11 mouse cellular contexts compared by ENCODE assay signal in the genomic region with DNA sequence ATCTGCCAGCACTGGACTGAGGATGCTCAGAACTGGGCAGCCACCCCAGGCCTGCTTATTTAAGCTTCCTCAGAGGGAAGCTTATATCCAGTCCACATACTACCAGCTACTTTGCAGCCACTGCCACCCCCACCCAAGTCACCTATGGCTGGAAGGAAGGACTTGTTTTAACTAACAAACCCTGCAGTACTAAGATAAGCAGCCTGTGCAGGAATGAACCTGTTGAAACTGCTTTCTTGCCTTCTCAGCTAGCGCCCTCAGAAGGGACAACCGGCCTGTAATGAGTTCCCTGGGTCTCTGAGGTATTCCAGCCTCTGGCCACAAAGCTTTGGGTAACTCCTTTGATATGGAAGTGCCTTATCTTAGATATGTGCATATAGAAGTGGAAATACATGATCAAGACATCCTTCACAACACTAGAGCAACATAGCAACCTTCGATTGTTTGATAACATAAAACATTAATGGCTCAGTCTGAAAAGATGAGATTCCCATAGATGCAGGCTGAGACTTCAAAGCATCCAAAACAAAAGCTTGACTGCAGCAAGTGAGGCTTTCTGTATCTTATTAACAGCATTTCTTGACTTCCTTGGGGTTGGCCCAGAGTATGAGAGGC. TPM values are rescaled to one million over a fixed set of nuclear protein-coding genes. Genes with fewer than 3 reads are reported as not detected.
A peak's percentile ranks its signal among the peaks of the same experiment; 100 is the strongest.
DNase-seq lines count a peak whose midpoint lies in the region; ATAC-seq lines count a peak whose summit lies in the region.
"Had no signal": no experiment of that assay in that cellular context is flagged by ENCODE, and none has a peak within 500 bp of the region (broad histone marks: within the 10 kb centered on the region; RNA-seq: fewer than 3 reads in every experiment).

No protein-coding gene starts in this region.

- H3K27ac ChIP-seq in heart, embryonic 12.5 days (ENCODE audit: poor library complexity, severe bottlenecking), result 0 out of 2 replicates have a peak overlapping the region, but pooled peaks have one; percentile 1
- H3K27ac ChIP-seq in liver, embryonic 16.5 days (ENCODE audit: low read length), result 0 out of 2 replicates have a peak overlapping the region, but pooled peaks have one; percentile 12
- H3K27ac ChIP-seq in hindbrain, embryonic 10.5 days, result no peak overlapping the region

- ATAC-seq in heart, embryonic 12.5 days (ENCODE audit: insufficient number of reproducible peaks, low FRiP score), result peak; percentile 45; the same call in 1 of the 2 replicates
- ATAC-seq in activated CD4-positive, CD25-positive, alpha-beta regulatory T cell, adult 4 months, result peak; percentile 44
- peak; percentile 43; the same call in 1 of the 2 replicates for ATAC-seq in liver, embryonic 16.5 days (ENCODE audit: low read depth)
- ATAC-seq in monocyte, adult 5-6 weeks (replicated peaks; ENCODE audit: insufficient number of reproducible peaks, low FRiP score, low TSS enrichment, poor library complexity, severe bottlenecking), result no peak

- H3K9ac ChIP-seq in heart, embryonic 12.5 days, result peak overlapping the region; percentile 21; the same call in 1 of the 2 replicates
- no peak overlapping the region for H3K9ac ChIP-seq in liver, embryonic 16.5 days (ENCODE audit: low read depth, low read length)

- peaks cover 17% of the 10 kb centered on the region for H3K4me1 ChIP-seq in heart, embryonic 12.5 days (replicated peaks)
- peaks cover 11% of the 10 kb centered on the region for H3K4me1 ChIP-seq in liver, embryonic 16.5 days (ENCODE audit: control insufficient read depth, low read depth, low read length)
- peaks cover 10% of the 10 kb centered on the region for H3K4me1 ChIP-seq in hindbrain, embryonic 10.5 days (replicated peaks)

- H3K4me3 ChIP-seq in heart, embryonic 12.5 days, result no peak overlapping the region
- H3K4me3 ChIP-seq in liver, embryonic 16.5 days (ENCODE audit: low read depth, low read length), result no peak overlapping the region
- no peak overlapping the region for H3K4me3 ChIP-seq in hindbrain, embryonic 10.5 days

- DNase-seq in heart, adult 8-10 months (ENCODE audit: low spot score), result no peak
- DNase-seq in 416B (ENCODE audit: low read depth), result peak; percentile 87
- no peak for DNase-seq in hindbrain, embryonic 10.5 days (ENCODE audit: low spot score)
- DNase-seq in spleen, postnatal 14 days (ENCODE audit: low spot score in 2 of 2), result no peak
- DNase-seq: cerebellum, postnatal 25 days; heart, adult 18-20 months; left cerebral cortex, postnatal 4 days had no signal

- no peaks in the 10 kb centered on the region for H3K36me3 ChIP-seq in heart, embryonic 12.5 days
- no peaks in the 10 kb centered on the region for H3K36me3 ChIP-seq in liver, embryonic 16.5 days (ENCODE audit: control insufficient read depth, insufficient read depth)
- no peaks in the 10 kb centered on the region for H3K36me3 ChIP-seq in hindbrain, embryonic 10.5 days

- peak overlapping the region; percentile 22; the same call in 1 of the 2 replicates for H3K4me2 ChIP-seq in heart, embryonic 12.5 days
- H3K4me2 ChIP-seq in liver, embryonic 16.5 days (ENCODE audit: low read depth, low read length), result no peak overlapping the region

- H3K27me3 ChIP-seq in heart, embryonic 12.5 days (replicated peaks), result no peaks in the 10 kb centered on the region
- H3K27me3 ChIP-seq in liver, embryonic 16.5 days (ENCODE audit: control insufficient read depth, insufficient read depth, low read depth, low read length), result no peaks in the 10 kb centered on the region
- H3K27me3 ChIP-seq in hindbrain, embryonic 10.5 days (ENCODE audit: insufficient read depth, poor library complexity, severe bottlenecking), result no peaks in the 10 kb centered on the region

- H3K9me3 ChIP-seq in heart, embryonic 12.5 days (replicated peaks), result no peaks in the 10 kb centered on the region
- H3K9me3 ChIP-seq in liver, embryonic 16.5 days (replicated peaks; ENCODE audit: control insufficient read depth, low read length), result no peaks in the 10 kb centered on the region
- H3K9me3 ChIP-seq in hindbrain, embryonic 10.5 days, result no peaks in the 10 kb centered on the region

- 41% methylated on average over 3 of the region's 3 CpGs for WGBS in heart, embryonic 12.5 days
- WGBS in liver, embryonic 16.5 days (ENCODE audit: insufficient replicate concordance), result 35% methylated on average over 3 of the region's 3 CpGs
- 81% methylated on average over 3 of the region's 3 CpGs for WGBS in hindbrain, embryonic 10.5 days

RNA-seq across cellular contexts. Expression of a gene that starts 5.2 kb away (rescaled TPM):
- 18.8 and 21.5 TPM in 2 replicates for polyA plus RNA-seq in heart, embryonic 12.5 days (2016; fragmentation: Nextera tagmentation; extraction: Ambion mirVana)
- total RNA-seq in heart, adult 8-10 months (2022), result 10 to 100 TPM; 13.0 to 16.0 (median 13.4) TPM
- polyA plus RNA-seq in activated CD4-positive, CD25-positive, alpha-beta regulatory T cell, adult 4 months (2017; shearing (Covaris generic)), result 1 to 10 TPM; 5.0 to 9.7 TPM
- 2.5 and 3.5 TPM in 2 replicates for polyA plus RNA-seq in liver, embryonic 16.5 days (2015; fragmentation: Nextera tagmentation; extraction: Ambion mirVana)
- 15.7 and 18.9 TPM in 2 replicates for polyA plus RNA-seq in hindbrain, embryonic 10.5 days (2016; fragmentation: Nextera tagmentation; extraction: Ambion mirVana)
- total RNA-seq in monocyte, adult 5-6 weeks (2017), result 73.5 to 108 TPM (median 98.7 TPM) in 3 replicates

RNA-seq across cellular contexts. Expression of a gene that starts 10.2 kb away (rescaled TPM):
- 0.27 TPM in 1 of 2 replicates, not detected in the other for polyA plus RNA-seq in heart, embryonic 12.5 days (2016; fragmentation: Nextera tagmentation; extraction: Ambion mirVana)
- total RNA-seq in heart, adult 8-10 months (2022), result under 1 TPM in 1 of 4 experiments, not detected in 3; 0.17 TPM
- 10 to 100 TPM; 16.2 to 21.7 TPM for polyA plus RNA-seq in activated CD4-positive, CD25-positive, alpha-beta regulatory T cell, adult 4 months (2017; shearing (Covaris generic))
- polyA plus RNA-seq in liver, embryonic 16.5 days (2015; fragmentation: Nextera tagmentation; extraction: Ambion mirVana), result 0.64 and 0.72 TPM in 2 replicates
- polyA plus RNA-seq in hindbrain, embryonic 10.5 days (2016; fragmentation: Nextera tagmentation; extraction: Ambion mirVana), result not detected in 2 replicates
- total RNA-seq in monocyte, adult 5-6 weeks (2017), result 69.7 to 98.1 TPM (median 80.6 TPM) in 3 replicates
- total RNA-seq: left cerebral cortex, postnatal 4 days had no signal

Comparison
In these comparisons a context has a peak if more than half of its experiments do, and no peak if none do; other contexts are left out.
1. RNA of a gene that starts 10.2 kb away (polyA plus RNA-seq): 16.2 to 21.7 TPM in activated CD4-positive, CD25-positive, alpha-beta regulatory T cell, adult 4 months; 0.64 to 0.72 TPM in liver, embryonic 16.5 days, 0.27 TPM in heart, embryonic 12.5 days and not detected in hindbrain, embryonic 10.5 days; every median in the first group is over 10 times any median in the second.